Mouse (Mus musculus): Measurements from ENCODE around the gene Atf7.

DNA sequence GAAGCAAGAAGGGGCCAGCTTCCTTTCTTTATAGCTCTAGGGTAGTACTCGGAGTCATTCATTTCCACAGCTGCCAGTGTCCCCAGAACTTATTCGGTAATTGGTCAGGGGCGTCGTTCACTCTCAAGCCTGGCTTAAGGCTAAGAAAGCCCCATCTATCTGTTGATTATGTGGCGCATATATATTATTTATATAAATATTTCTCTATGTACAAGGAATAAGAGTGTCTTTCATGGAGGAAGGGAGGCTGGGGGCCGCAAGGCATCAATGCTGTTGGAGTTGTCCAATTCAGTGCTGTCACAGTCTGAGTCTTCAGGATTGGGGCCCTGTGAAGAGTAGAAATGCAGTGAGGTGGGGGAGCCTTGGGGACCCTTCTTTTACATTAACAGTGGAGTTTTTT is 125.4 kb downstream of the Atf7 start:
- TF ChIP-seq ZC3H11A (IDR thresholded peaks at IDR 0.05; ENCODE audit: low read depth, low read length) = no peak
- TF ChIP-seq EP300 (IDR thresholded peaks at IDR 0.05; ENCODE audit: low read length) = no peak
- no peak for TF ChIP-seq BHLHE40 (IDR thresholded peaks at IDR 0.05; ENCODE audit: low read depth, low read length)
- no peak for TF ChIP-seq POLR2AphosphoS2 (IDR thresholded peaks at IDR 0.05; ENCODE audit: low read depth, low read length)
- no peak for TF ChIP-seq CTCF (conservative IDR thresholded peaks at IDR 0.05 in 1 of 2, IDR thresholded peaks at IDR 0.05 in 1 of 2; ENCODE audit: low read depth in 2 of 2, low read length in 2 of 2)
- no peak for TF ChIP-seq POLR2A (IDR thresholded peaks at IDR 0.05; ENCODE audit: low read depth, low read length)
- TF ChIP-seq RCOR1 (conservative IDR thresholded peaks at IDR 0.05; ENCODE audit: low read depth, low read length) = no peak

All from CH12.LX (cell line).